Mouse (Mus musculus) intestine, embryonic 14.5 days (tissue): Measurements from ENCODE around the gene Chid1. TPM values are rescaled to one million over a fixed set of nuclear protein-coding genes. Genes with fewer than 3 reads are reported as not detected.

Source experiments
- ATAC-seq: fragments of 200-750 bp; cut with Nextera tagmentation; replicated peaks from 2 replicates; pipeline ENCODE4 v1.8.0; 2017; ENCODE audit warnings: low read depth, moderate number of reproducible peaks, moderate TSS enrichment, moderate library complexity; ENCODE audit not compliant: low FRiP score, low TSS enrichment
- DNase-seq: peaks from one replicate; pipeline ENCODE4 v3.0.0-alpha.2; 2018; ENCODE audit warnings: low spot score
- H3K27ac ChIP-seq: fragments of 300-500 bp; sonication (generic); 2 replicates; pipeline ENCODE4 v1.5.1; 2014; ENCODE audit warnings: low read depth, mild to moderate bottlenecking, control low read depth
- H3K27me3 ChIP-seq: fragments of 300-500 bp; sonication (generic); replicated peaks from 2 replicates; pipeline ENCODE4 v1.6.1; 2014; ENCODE audit warnings: low read length, control low read depth; ENCODE audit not compliant: control insufficient read depth, insufficient read depth
- H3K36me3 ChIP-seq: fragments of 300-500 bp; sonication (generic); 2 replicates; pipeline ENCODE4 v1.6.1; 2014; ENCODE audit warnings: low read length, control low read depth; ENCODE audit not compliant: control insufficient read depth, insufficient read depth
- H3K4me1 ChIP-seq: fragments of 300-500 bp; sonication (generic); replicated peaks from 2 replicates; pipeline ENCODE4 v1.6.1; 2014; ENCODE audit warnings: low read length, control low read depth, mixed read lengths; ENCODE audit not compliant: control insufficient read depth, insufficient read depth
- H3K4me2 ChIP-seq: fragments of 300-500 bp; sonication (generic); 2 replicates; pipeline ENCODE4 v1.6.1; 2014; ENCODE audit warnings: low read length
- H3K4me3 ChIP-seq: fragments of 300-500 bp; sonication (generic); 2 replicates; pipeline ENCODE4 v1.5.1; 2014; ENCODE audit warnings: low read depth, low read length, control low read depth, mixed read lengths
- H3K9ac ChIP-seq: fragments of 300-500 bp; sonication (generic); 2 replicates; pipeline ENCODE4 v1.6.1; 2014; ENCODE audit warnings: mild to moderate bottlenecking, low read length
- H3K9me3 ChIP-seq: fragments of 300-500 bp; sonication (generic); 2 replicates; pipeline ENCODE4 v1.6.1; 2016; ENCODE audit warnings: low read length, control low read depth; ENCODE audit not compliant: control insufficient read depth
- WGBS: fragments of 180-500 bp; shearing (Covaris S2); extraction: QIAGEN DNeasy Blood & Tissue Kit; methylation state at CpG from one replicate; pipeline ENCODE4 v1.1.7; 2014; 5-methylcytosine and 5-hydroxymethylcytosine counted together
- polyA plus RNA-seq: library from polyadenylated mRNA; unstranded; fragments of >200 nt; fragmentation: Nextera tagmentation; extraction: Ambion mirVana; gene quantifications from 2 replicates; pipeline ENCODE4 v1.2.1, GENCODE M21; 2014

Gene Chid1
- polyA plus RNA-seq, 1 experiment from 2014 or later = 42.1 TPM

DNA sequence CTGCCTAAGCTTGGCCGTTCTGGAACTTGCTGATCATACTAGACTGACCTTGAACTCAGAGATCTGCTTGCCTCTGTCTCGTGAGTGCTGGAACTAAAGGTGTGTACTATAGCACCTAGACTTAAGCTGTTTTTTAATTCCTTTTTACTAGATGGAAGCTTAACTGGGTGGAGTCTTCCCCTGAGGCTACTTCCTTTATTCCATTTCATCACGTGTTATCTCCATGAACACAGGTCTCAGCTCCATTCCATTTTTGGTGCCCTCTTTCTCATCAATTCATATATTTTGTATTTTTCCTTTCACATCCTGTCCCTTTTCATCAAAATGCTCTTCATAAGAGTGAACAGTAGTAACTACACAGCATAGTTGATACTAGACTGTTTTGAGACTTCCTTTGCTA is 38.1 kb upstream of the Chid1 start:
- DNase-seq = no peak
- no peaks in the 10 kb centered on the region for H3K36me3 ChIP-seq
- no peak overlapping the region for H3K27ac ChIP-seq
- no peak for ATAC-seq
- H3K4me2 ChIP-seq = no peak overlapping the region
- no peak overlapping the region for H3K4me3 ChIP-seq
- no peaks in the 10 kb centered on the region for H3K9me3 ChIP-seq
- WGBS = 78% methylated on average over 3 of the region's 3 CpGs
- no peak overlapping the region for H3K9ac ChIP-seq
- 0 out of 2 replicates have a peak, but pooled peaks cover 4% of the 10 kb centered on the region for H3K4me1 ChIP-seq
- no peaks in the 10 kb centered on the region for H3K27me3 ChIP-seq

DNA sequence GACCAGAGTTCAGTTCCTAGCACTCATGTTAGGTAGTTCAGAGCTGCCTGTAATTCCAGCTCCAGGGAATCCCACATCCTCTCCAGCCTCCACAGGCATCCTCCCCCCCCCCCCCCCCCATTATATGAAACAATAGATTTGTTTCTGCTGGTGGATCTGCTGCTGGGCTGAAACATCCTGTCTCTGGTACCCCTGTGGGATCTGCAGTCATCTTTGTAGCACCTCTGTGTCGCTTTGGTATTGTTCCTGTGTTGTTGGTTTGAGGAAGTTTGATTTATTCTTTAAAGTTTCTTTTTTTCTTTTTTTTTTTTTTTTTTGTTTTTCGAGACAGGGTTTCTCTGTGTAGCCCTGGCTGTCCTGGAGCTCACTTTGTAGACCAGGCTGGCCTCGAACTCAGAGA is 35.8 kb upstream of the Chid1 start:
- ATAC-seq (no peak), DNase-seq (no peak)
- Histone ChIP-seq H3K4me3 (no peak overlapping the region), H3K9ac (no peak overlapping the region), H3K36me3 (no peaks in the 10 kb centered on the region), H3K27me3 (no peaks in the 10 kb centered on the region), H3K4me2 (no peak overlapping the region), H3K27ac (no peak overlapping the region), H3K4me1 (no peaks in the 10 kb centered on the region), H3K9me3 (no peaks in the 10 kb centered on the region)
- WGBS = 80% methylated on average over 3 of the region's 3 CpGs

GRCm38 (mm10) chr7:141574041-141574440 is 34.4 kb upstream of the Chid1 start:
- WGBS = 74% methylated on average over 3 of the region's 3 CpGs
- H3K4me1 ChIP-seq = no peaks in the 10 kb centered on the region; the same call in 1 of the 2 replicates
- H3K27me3 ChIP-seq = no peaks in the 10 kb centered on the region
- no peak overlapping the region for H3K9ac ChIP-seq
- no peaks in the 10 kb centered on the region for H3K36me3 ChIP-seq
- no peak overlapping the region for H3K4me2 ChIP-seq
- no peak overlapping the region for H3K4me3 ChIP-seq
- H3K27ac ChIP-seq = no peak overlapping the region
- DNase-seq (no peak), ATAC-seq (no peak)
- no peaks in the 10 kb centered on the region for H3K9me3 ChIP-seq

- Histone ChIP-seq H3K27ac (no peak overlapping the region), H3K9ac (no peak overlapping the region), H3K9me3 (no peaks in the 10 kb centered on the region), H3K4me1 (no peaks in the 10 kb centered on the region; the same call in 1 of the 2 replicates), H3K36me3 (no peaks in the 10 kb centered on the region), H3K4me2 (no peak overlapping the region), H3K27me3 (no peaks in the 10 kb centered on the region), H3K4me3 (no peak overlapping the region)
- no peak for ATAC-seq
- 82% methylated on average over 4 of the region's 4 CpGs for WGBS
- DNase-seq = no peak
Measured at GRCm38 (mm10) chr7:141570625-141571295, 31.1 kb upstream of the Chid1 start.

GRCm38 (mm10) chr7:141569916-141570315 is 30.3 kb upstream of the Chid1 start:
- no peak for ATAC-seq
- Histone ChIP-seq H3K9ac (no peak overlapping the region), H3K36me3 (0 out of 2 replicates have a peak, but pooled peaks cover 4% of the 10 kb centered on the region), H3K4me2 (no peak overlapping the region), H3K27me3 (no peaks in the 10 kb centered on the region), H3K9me3 (no peaks in the 10 kb centered on the region), H3K4me1 (no peaks in the 10 kb centered on the region; the same call in 1 of the 2 replicates), H3K4me3 (no peak overlapping the region), H3K27ac (no peak overlapping the region)
- no peak for DNase-seq
- 86% methylated on average over 3 of the region's 3 CpGs for WGBS

- WGBS = 76% methylated on average over 9 of the region's 9 CpGs
- Histone ChIP-seq H3K36me3 (0 out of 2 replicates have a peak, but pooled peaks cover 4% of the 10 kb centered on the region), H3K27ac (no peak overlapping the region), H3K9ac (no peak overlapping the region), H3K27me3 (no peaks in the 10 kb centered on the region), H3K4me1 (peaks cover under 1% of the 10 kb centered on the region; the same call in 1 of the 2 replicates), H3K9me3 (no peaks in the 10 kb centered on the region), H3K4me2 (no peak overlapping the region), H3K4me3 (no peak overlapping the region)
- no peak for DNase-seq
- no peak for ATAC-seq
Measured at GRCm38 (mm10) chr7:141569283-141569803, 29.7 kb upstream of the Chid1 start.

DNA sequence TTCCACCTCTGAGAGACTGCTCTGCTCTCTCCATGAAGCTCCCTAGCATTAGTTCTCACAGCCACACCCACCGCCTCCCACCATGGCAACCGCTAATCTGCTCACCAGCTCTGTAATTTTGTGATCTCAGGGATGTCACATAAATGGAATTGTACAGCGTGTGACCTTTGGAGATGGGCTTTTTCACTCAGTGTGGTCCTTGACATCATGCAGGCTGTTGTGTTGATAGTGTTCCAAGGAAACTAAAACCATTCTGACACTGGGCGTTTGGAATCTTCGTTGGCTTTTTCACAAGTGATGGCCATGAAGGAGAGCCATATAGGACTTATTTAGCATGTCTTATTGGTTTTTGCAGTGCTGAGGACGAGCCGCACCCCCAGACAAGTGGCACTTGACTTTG is 26.9 kb upstream of the Chid1 start:
- Histone ChIP-seq H3K4me3 (no peak overlapping the region), H3K9me3 (no peaks in the 10 kb centered on the region), H3K4me1 (peaks cover 13% of the 10 kb centered on the region), H3K4me2 (no peak overlapping the region), H3K9ac (no peak overlapping the region), H3K27ac (no peak overlapping the region), H3K36me3 (0 out of 2 replicates have a peak, but pooled peaks cover 4% of the 10 kb centered on the region), H3K27me3 (no peaks in the 10 kb centered on the region)
- no peak for ATAC-seq
- WGBS = 78% methylated on average over 7 of the region's 7 CpGs
- DNase-seq = no peak

- Histone ChIP-seq H3K9me3 (no peaks in the 10 kb centered on the region), H3K4me2 (no peak overlapping the region), H3K36me3 (0 out of 2 replicates have a peak, but pooled peaks cover 4% of the 10 kb centered on the region), H3K27me3 (no peaks in the 10 kb centered on the region), H3K4me1 (peaks cover 17% of the 10 kb centered on the region), H3K9ac (no peak overlapping the region), H3K27ac (no peak overlapping the region), H3K4me3 (no peak overlapping the region)
- WGBS = 53% methylated on average over 7 of the region's 7 CpGs
- no peak for DNase-seq
- ATAC-seq = no peak
Measured at GRCm38 (mm10) chr7:141564561-141564960, 24.9 kb upstream of the Chid1 start.
